Mouse (Mus musculus): ENCODE data around the gene Prkcz. TPM values are rescaled to one million over a fixed set of nuclear protein-coding genes. Genes with fewer than 3 reads are reported as not detected.
A peak's percentile ranks its signal among the peaks of the same experiment; 100 is the strongest.

Prkcz gene
- total and polyA plus RNA-seq, 3 experiments, result 0.16 to 11.8 (median 1.6) TPM

GRCm38 (mm10) chr4:155287713-155288112 lies 73.4 kb downstream of the Prkcz start:
- no peak overlapping the region for H3K9ac ChIP-seq (ENCODE audit: insufficient read depth, low read depth)
- in situ Hi-C loops (cut with MboI; ENCODE audit: low pct_ligation_motif_present, low pct_unique_long_range_greater_than_20kb, low sequenced_read_pairs), result no loop called here

GRCm38 (mm10) chr4:155286090-155286489 lies 75.1 kb downstream of the Prkcz start:
- Histone ChIP-seq H3K4me2 (ENCODE audit: insufficient read depth, low read depth, poor library complexity, severe bottlenecking) (no peak overlapping the region), H3K9me3 (replicated peaks; ENCODE audit: low read length) (no peaks in the 10 kb centered on the region), H3K27me3 (replicated peaks) (peaks cover 37% of the 10 kb centered on the region), H3K4me3 (replicated peaks in 1 of 3; ENCODE audit: low read depth in 2 of 3, low read length in 2 of 3, poor library complexity in 1 of 3) (no peak overlapping the region), H3K9ac (ENCODE audit: insufficient read depth, low read depth) (no peak overlapping the region), H3K79me2 (replicated peaks; ENCODE audit: control insufficient read depth, extremely low read depth, insufficient read depth, poor library complexity, severe bottlenecking) (no peaks in the 10 kb centered on the region), H3K4me1 (ENCODE audit: control insufficient read depth in 1 of 2, insufficient read depth in 2 of 2) (peaks cover 10 to 23% of the 10 kb centered on the region in 2 experiments), H3K27ac (ENCODE audit: insufficient read depth, low read depth) (no peak overlapping the region), H3K36me3 (replicated peaks in 1 of 2; ENCODE audit: control insufficient read depth in 1 of 2, insufficient read depth in 1 of 2, low read length in 1 of 2) (no peaks in the 10 kb centered on the region)
- dilution Hi-C loops (cut with MboI; ENCODE audit: extremely low pct_ligation_motif_present, extremely low pct_unique_long_range_greater_than_20kb, low sequenced_read_pairs) (no loop called here), in situ Hi-C loops (cut with MboI; ENCODE audit: low pct_ligation_motif_present, low pct_unique_long_range_greater_than_20kb, low sequenced_read_pairs) (no loop called here)
- no peak for DNase-seq (ENCODE audit: extremely low read depth)
- no peak for TF ChIP-seq MAFK (IDR thresholded peaks at IDR 0.05; ENCODE audit: insufficient replicate concordance, low read length)
- peak; percentile 78 for TF ChIP-seq ZKSCAN1 (IDR thresholded peaks at IDR 0.05; ENCODE audit: borderline replicate concordance, low read depth, low read length)

More at GRCm38 (mm10) chr4:155287713-155288112, 73.4 kb downstream of the Prkcz start:
- dilution Hi-C loops (cut with MboI; ENCODE audit: extremely low pct_ligation_motif_present, extremely low pct_unique_long_range_greater_than_20kb, low sequenced_read_pairs), result no loop called here
- no peak for TF ChIP-seq ZKSCAN1 (IDR thresholded peaks at IDR 0.05; ENCODE audit: borderline replicate concordance, low read depth, low read length)
- no peak for TF ChIP-seq RAD21 (IDR thresholded peaks at IDR 0.05; ENCODE audit: low read depth, low read length)
- no peak for TF ChIP-seq CHD2 (IDR thresholded peaks at IDR 0.05; ENCODE audit: low read length)
- TF ChIP-seq POLR2A (IDR thresholded peaks at IDR 0.05; ENCODE audit: low read depth, low read length), result no peak
- Histone ChIP-seq H3K27me3 (replicated peaks) (peaks cover 37% of the 10 kb centered on the region), H3K4me2 (ENCODE audit: insufficient read depth, low read depth, poor library complexity, severe bottlenecking) (no peak overlapping the region), H3K36me3 (replicated peaks in 1 of 2; ENCODE audit: control insufficient read depth in 1 of 2, insufficient read depth in 1 of 2, low read length in 1 of 2) (no peaks in the 10 kb centered on the region), H3K27ac (ENCODE audit: insufficient read depth, low read depth) (no peak overlapping the region), H3K9me3 (replicated peaks; ENCODE audit: low read length) (no peaks in the 10 kb centered on the region), H3K4me1 (ENCODE audit: control insufficient read depth in 1 of 2, insufficient read depth in 2 of 2) (peaks cover 0 to 9% of the 10 kb centered on the region in 2 experiments; a peak in 2 of 4 replicates), H3K79me2 (replicated peaks; ENCODE audit: control insufficient read depth, extremely low read depth, insufficient read depth, poor library complexity, severe bottlenecking) (no peaks in the 10 kb centered on the region), H3K4me3 (replicated peaks in 1 of 3; ENCODE audit: low read depth in 2 of 3, low read length in 2 of 3, poor library complexity in 1 of 3) (no peak overlapping the region)
- no peak for DNase-seq (ENCODE audit: extremely low read depth)

GRCm38 (mm10) chr4:155284521-155285379 lies 76.4 kb downstream of the Prkcz start:
- Histone ChIP-seq H3K27ac (ENCODE audit: insufficient read depth, low read depth) (no peak overlapping the region), H3K9me3 (replicated peaks; ENCODE audit: low read length) (no peaks in the 10 kb centered on the region), H3K4me3 (replicated peaks in 1 of 3; ENCODE audit: low read depth in 2 of 3, low read length in 2 of 3, poor library complexity in 1 of 3) (no peak overlapping the region), H3K27me3 (replicated peaks) (peaks cover 37% of the 10 kb centered on the region), H3K79me2 (replicated peaks; ENCODE audit: control insufficient read depth, extremely low read depth, insufficient read depth, poor library complexity, severe bottlenecking) (no peaks in the 10 kb centered on the region), H3K4me1 (ENCODE audit: control insufficient read depth in 1 of 2, insufficient read depth in 2 of 2) (peaks cover 11 to 27% of the 10 kb centered on the region in 2 experiments), H3K4me2 (ENCODE audit: insufficient read depth, low read depth, poor library complexity, severe bottlenecking) (no peak overlapping the region), H3K9ac (ENCODE audit: insufficient read depth, low read depth) (no peak overlapping the region), H3K36me3 (replicated peaks in 1 of 2; ENCODE audit: control insufficient read depth in 1 of 2, insufficient read depth in 1 of 2, low read length in 1 of 2) (no peaks in the 10 kb centered on the region)
- dilution Hi-C loops (cut with MboI; ENCODE audit: extremely low pct_ligation_motif_present, extremely low pct_unique_long_range_greater_than_20kb, low sequenced_read_pairs) (no loop called here), in situ Hi-C loops (cut with MboI; ENCODE audit: low pct_ligation_motif_present, low pct_unique_long_range_greater_than_20kb, low sequenced_read_pairs) (no loop called here)
- TF ChIP-seq ZMIZ1 (IDR thresholded peaks at IDR 0.05; ENCODE audit: low read depth, low read length) (no peak), NELFE (IDR thresholded peaks at IDR 0.05; ENCODE audit: low read depth, low read length) (no peak)
- DNase-seq (ENCODE audit: extremely low read depth), result no peak
